Mouse (Mus musculus) liver, embryonic 13.5 days (tissue): Measurements from ENCODE around the gene Tmem202. TPM values are rescaled to one million over a fixed set of nuclear protein-coding genes. Genes with fewer than 3 reads are reported as not detected.

Experiments
- ATAC-seq: fragments of 200-750 bp; cut with Nextera tagmentation; 2 replicates; pipeline ENCODE4 v1.8.0; 2017; ENCODE audit warnings: low read depth, mild to moderate bottlenecking, moderate number of reproducible peaks, moderate library complexity
- DNase-seq: peaks from one replicate; pipeline ENCODE4 v3.0.0; 2022
- H3K27ac ChIP-seq: fragments of 300-500 bp; sonication (generic); 2 replicates; pipeline ENCODE4 v1.5.1; 2015; ENCODE audit warnings: moderate library complexity, mild to moderate bottlenecking, inconsistent platforms
- H3K27me3 ChIP-seq: fragments of 300-500 bp; sonication (generic); 2 replicates; pipeline ENCODE4 v1.6.1; 2015; ENCODE audit warnings: mild to moderate bottlenecking, inconsistent platforms
- H3K36me3 ChIP-seq: fragments of 300-500 bp; sonication (generic); 2 replicates; pipeline ENCODE4 v1.6.1; 2015; ENCODE audit warnings: mild to moderate bottlenecking, inconsistent platforms
- H3K4me1 ChIP-seq: fragments of 300-500 bp; sonication (generic); replicated peaks from 2 replicates; pipeline ENCODE4 v1.6.1; 2015; ENCODE audit warnings: inconsistent platforms
- H3K4me2 ChIP-seq: fragments of 300-500 bp; sonication (generic); 2 replicates; pipeline ENCODE4 v1.6.1; 2015; ENCODE audit warnings: inconsistent platforms, mild to moderate bottlenecking, moderate library complexity
- H3K4me3 ChIP-seq: fragments of 300-500 bp; sonication (generic); replicated peaks from 2 replicates; pipeline ENCODE4 v1.5.1; 2015; ENCODE audit warnings: mild to moderate bottlenecking, inconsistent platforms
- H3K9ac ChIP-seq: fragments of 300-500 bp; sonication (generic); 2 replicates; pipeline ENCODE4 v1.6.1; 2015; ENCODE audit warnings: mild to moderate bottlenecking, inconsistent platforms
- H3K9me3 ChIP-seq: fragments of 300-500 bp; sonication (generic); replicated peaks from 2 replicates; pipeline ENCODE4 v1.6.1; 2016; ENCODE audit warnings: inconsistent platforms
- WGBS: fragments of 180-500 bp; shearing (Covaris S2); methylation state at CpG from one replicate; pipeline ENCODE4 v1.1.7; 2015; ENCODE audit not compliant: insufficient replicate concordance; 5-methylcytosine and 5-hydroxymethylcytosine counted together
- polyA plus RNA-seq: library from polyadenylated mRNA; unstranded; fragments of >200 nt; fragmentation: Nextera tagmentation; extraction: Ambion mirVana; gene quantifications from 2 replicates; pipeline ENCODE4 v1.2.1, GENCODE M21; 2015

Gene Tmem202
- polyA plus RNA-seq, 1 experiment from 2014 or later: not detected

DNA sequence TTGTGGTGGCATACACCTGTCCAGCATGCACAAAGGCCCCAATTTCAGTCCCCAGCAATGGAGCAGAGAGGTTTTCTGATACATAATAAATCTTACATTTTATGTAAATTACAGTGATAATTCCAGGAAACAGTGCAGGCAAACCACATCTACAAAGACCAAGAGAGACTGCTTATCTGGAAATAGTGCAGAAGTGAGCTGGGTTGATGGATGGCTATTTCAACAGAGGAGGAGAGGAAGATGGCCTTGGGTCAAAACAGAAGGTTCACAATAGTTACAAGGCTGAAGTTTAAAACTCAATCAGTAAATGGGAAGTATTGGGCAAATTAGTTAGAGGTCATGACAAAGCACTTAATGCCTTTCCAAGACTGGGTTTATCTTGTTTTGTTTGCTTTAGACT lies 52.3 kb downstream of the Tmem202 start:
- Histone ChIP-seq H3K4me1 (peaks cover 25% of the 10 kb centered on the region), H3K4me2 (peak overlapping the region; percentile 83), H3K4me3 (peak overlapping the region; percentile 99), H3K36me3 (no peaks in the 10 kb centered on the region), H3K9me3 (no peaks in the 10 kb centered on the region), H3K27ac (peak overlapping the region; percentile 99), H3K27me3 (no peaks in the 10 kb centered on the region), H3K9ac (peak overlapping the region; percentile 97)
- DNase-seq (no peak), ATAC-seq (no peak)

DNA sequence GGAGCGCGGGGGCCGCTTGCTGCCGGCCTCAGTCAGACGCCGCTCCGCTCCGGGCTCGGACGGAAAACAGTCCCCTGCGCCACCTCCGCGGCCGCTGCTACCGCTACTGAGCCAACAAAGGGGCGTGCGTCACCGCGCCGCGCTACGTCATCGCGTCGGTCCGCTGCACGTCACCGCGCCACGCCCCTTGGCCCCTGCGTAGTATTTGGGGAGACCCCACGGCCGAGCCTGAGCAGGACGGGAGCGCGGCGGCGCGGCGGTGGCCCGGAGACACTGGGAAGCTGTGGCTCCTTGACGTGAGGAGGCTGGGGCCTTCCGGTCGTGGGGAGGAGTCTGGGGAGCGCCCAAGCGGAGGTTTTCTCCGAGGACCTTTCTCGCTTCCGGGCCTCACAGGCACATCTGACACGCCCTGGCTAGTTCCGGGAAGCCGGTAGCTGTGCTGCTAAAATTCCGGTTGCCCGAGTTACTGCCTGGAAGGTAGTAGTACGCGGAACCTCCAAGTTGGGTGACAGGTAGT lies 53.0 kb downstream of the Tmem202 start, which contains the start of gene Arih1:
Arih1 (minus strand) TSS at position 70 of the 517 bp plus-strand sequence.
- ATAC-seq (peak; percentile 94), DNase-seq (peak; percentile 98)
- peak within 1 kb of the TSS; percentile 99 for H3K27ac ChIP-seq
- H3K9ac ChIP-seq: peak within 1 kb of the TSS; percentile 97
- H3K9me3 ChIP-seq: no peaks in the 10 kb centered on the region
- H3K4me3 ChIP-seq: peak within 1 kb of the TSS; percentile 99
- H3K36me3 ChIP-seq: no peaks in the 10 kb centered on the region
- H3K4me2 ChIP-seq: peak within 1 kb of the TSS; percentile 83
- H3K4me1 ChIP-seq: peaks cover 32% of the 10 kb centered on the region
- no peaks in the 10 kb centered on the region for H3K27me3 ChIP-seq
- WGBS: under 1% methylated on average over 55 of the region's 56 CpGs

DNA sequence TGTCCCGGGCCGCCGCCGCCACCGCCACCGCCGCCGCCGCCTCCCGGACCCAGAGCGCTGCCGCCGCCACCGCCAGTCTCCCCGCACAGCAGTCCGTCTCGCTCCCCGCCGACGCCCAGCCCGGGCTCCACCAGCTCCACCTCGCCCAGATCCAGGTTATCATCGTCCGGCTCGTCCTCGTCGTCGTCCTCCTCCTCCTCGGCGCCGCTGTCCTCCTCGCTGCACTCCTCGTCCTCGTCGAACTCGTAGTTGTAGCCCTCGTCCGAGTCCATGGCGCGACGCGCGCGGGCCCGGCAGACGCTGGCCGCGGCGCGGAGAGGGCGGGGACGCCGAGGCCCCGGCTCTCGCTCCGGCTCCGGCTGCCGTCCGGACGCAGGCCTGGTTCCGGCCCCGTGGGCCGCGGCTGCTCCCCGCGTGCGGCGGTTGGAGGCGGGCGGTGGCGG lies 53.5 kb downstream of the Tmem202 start:
- under 1% methylated on average over 64 of the region's 71 CpGs for WGBS
- Histone ChIP-seq H3K27me3 (no peaks in the 10 kb centered on the region), H3K27ac (peak overlapping the region; percentile 99), H3K4me2 (peak overlapping the region; percentile 83), H3K4me3 (peak overlapping the region; percentile 99), H3K9me3 (no peaks in the 10 kb centered on the region), H3K9ac (peak overlapping the region; percentile 97), H3K4me1 (peaks cover 32% of the 10 kb centered on the region), H3K36me3 (no peaks in the 10 kb centered on the region)
- peak; percentile 70 for ATAC-seq
- no peak for DNase-seq

DNA sequence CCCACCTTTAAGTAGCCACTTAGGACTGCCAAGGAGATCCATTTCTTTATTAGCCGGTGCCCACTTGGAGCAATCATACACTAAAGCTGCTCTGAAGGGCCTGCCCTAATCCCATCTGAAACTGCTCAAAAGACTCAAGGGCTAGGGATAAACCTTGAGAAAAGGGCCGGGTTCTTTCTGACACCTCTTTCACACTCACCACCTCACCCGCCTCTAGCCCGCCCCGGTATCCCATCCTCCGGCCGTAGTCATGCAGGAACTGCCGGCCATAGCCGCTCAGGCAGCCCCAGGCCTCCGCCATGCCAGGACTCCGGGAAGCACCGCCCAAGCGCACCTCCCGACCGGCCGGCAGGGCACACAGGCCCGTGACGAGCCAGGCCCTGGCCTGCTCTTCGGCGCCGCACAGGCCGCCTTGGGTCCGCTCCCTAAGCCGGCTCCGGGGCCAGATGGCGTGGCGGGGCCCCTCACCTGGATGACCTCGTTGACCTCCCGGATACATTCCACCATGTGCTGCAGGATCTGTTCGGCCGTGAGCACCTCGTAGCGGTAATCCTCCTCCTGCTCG lies 54.1 kb downstream of the Tmem202 start:
- peak; percentile 71 for DNase-seq
- H3K4me2 ChIP-seq: peak overlapping the region; percentile 83
- H3K9ac ChIP-seq: peak overlapping the region; percentile 97
- H3K9me3 ChIP-seq: no peaks in the 10 kb centered on the region
- ATAC-seq: peak; percentile 57
- H3K4me3 ChIP-seq: peak overlapping the region; percentile 99
- H3K27me3 ChIP-seq: no peaks in the 10 kb centered on the region
- WGBS: under 1% methylated on average over 34 of the region's 34 CpGs
- H3K4me1 ChIP-seq: peaks cover 32% of the 10 kb centered on the region
- H3K27ac ChIP-seq: peak overlapping the region; percentile 99
- H3K36me3 ChIP-seq: no peaks in the 10 kb centered on the region

DNA sequence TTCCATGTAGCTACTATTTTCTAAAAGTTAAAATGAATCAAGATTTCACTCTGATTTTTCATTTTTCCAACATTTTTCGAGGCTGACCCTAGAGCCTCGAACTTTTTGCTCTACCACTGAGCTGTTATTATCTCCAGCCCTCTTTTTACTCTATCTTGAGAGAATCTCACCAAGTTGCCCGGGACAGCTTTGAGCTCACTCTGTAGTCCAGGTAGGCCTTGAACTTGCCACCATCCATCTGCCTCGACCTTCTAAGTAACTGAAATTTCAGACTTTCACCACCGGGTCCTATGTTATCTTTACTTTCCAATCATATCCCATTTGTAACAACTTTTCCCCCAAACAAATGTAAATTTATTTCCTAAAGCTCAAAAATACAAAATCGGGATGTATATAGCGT lies 54.9 kb downstream of the Tmem202 start:
- H3K9ac ChIP-seq: peak overlapping the region; percentile 97
- no peak for ATAC-seq
- no peaks in the 10 kb centered on the region for H3K27me3 ChIP-seq
- H3K27ac ChIP-seq: peak overlapping the region; percentile 99
- no peaks in the 10 kb centered on the region for H3K9me3 ChIP-seq
- H3K4me2 ChIP-seq: peak overlapping the region; percentile 83
- peaks cover 35% of the 10 kb centered on the region for H3K4me1 ChIP-seq
- DNase-seq: no peak
- H3K36me3 ChIP-seq: no peaks in the 10 kb centered on the region
- peak overlapping the region; percentile 99 for H3K4me3 ChIP-seq
- WGBS: 5% methylated on average over 7 of the region's 7 CpGs

DNA sequence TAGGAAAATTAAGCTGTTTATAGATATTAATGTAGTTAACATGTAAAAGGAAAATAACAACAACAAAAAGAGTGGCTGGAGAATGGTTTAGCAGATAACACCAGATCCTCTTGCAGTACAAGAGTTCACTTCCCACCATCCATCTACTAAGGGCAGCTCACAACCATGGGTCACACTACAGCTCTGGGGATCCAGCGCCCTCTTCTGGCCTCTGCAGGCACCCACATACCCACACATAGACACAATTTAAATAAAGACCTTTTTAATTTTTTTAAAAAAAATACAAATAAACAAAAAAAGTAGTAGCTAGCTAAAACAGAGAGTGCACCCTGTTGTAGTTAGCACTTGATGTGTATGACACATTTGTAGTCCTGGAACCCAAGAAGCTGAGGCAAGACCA lies 57.2 kb downstream of the Tmem202 start:
- Histone ChIP-seq H3K9ac (peak overlapping the region; percentile 6; the same call in 1 of the 2 replicates), H3K4me3 (no peak overlapping the region), H3K27ac (no peak overlapping the region), H3K36me3 (no peaks in the 10 kb centered on the region), H3K4me1 (peaks cover 39% of the 10 kb centered on the region), H3K9me3 (no peaks in the 10 kb centered on the region), H3K4me2 (no peak overlapping the region), H3K27me3 (no peaks in the 10 kb centered on the region)
- 0% methylated on average over 1 of the region's 1 CpGs for WGBS
- no peak for ATAC-seq
- peak; percentile 34 for DNase-seq

GRCm38 (mm10) chr9:59476617-59477016 lies 63.0 kb downstream of the Tmem202 start:
- Histone ChIP-seq H3K9ac (no peak overlapping the region), H3K27ac (no peak overlapping the region), H3K36me3 (peaks cover 26% of the 10 kb centered on the region), H3K4me2 (no peak overlapping the region), H3K9me3 (no peaks in the 10 kb centered on the region), H3K4me3 (no peak overlapping the region), H3K27me3 (no peaks in the 10 kb centered on the region), H3K4me1 (peaks cover 29% of the 10 kb centered on the region)
- DNase-seq: no peak
- ATAC-seq: no peak
- WGBS: 92% methylated on average over 2 of the region's 2 CpGs

- Histone ChIP-seq H3K4me2 (no peak overlapping the region), H3K27ac (no peak overlapping the region), H3K9ac (no peak overlapping the region), H3K4me3 (no peak overlapping the region), H3K27me3 (no peaks in the 10 kb centered on the region), H3K4me1 (peaks cover 34% of the 10 kb centered on the region), H3K36me3 (peaks cover 30% of the 10 kb centered on the region), H3K9me3 (no peaks in the 10 kb centered on the region)
- ATAC-seq (no peak), DNase-seq (no peak)
- WGBS: 48% methylated on average over 1 of the region's 1 CpGs
Measured at GRCm38 (mm10) chr9:59474838-59475237, 64.8 kb downstream of the Tmem202 start.

GRCm38 (mm10) chr9:59473171-59473570 lies 66.5 kb downstream of the Tmem202 start:
- Histone ChIP-seq H3K9me3 (no peaks in the 10 kb centered on the region), H3K4me3 (no peak overlapping the region), H3K4me2 (no peak overlapping the region), H3K27me3 (no peaks in the 10 kb centered on the region), H3K27ac (no peak overlapping the region), H3K36me3 (peaks cover 30% of the 10 kb centered on the region), H3K4me1 (peaks cover 32% of the 10 kb centered on the region), H3K9ac (no peak overlapping the region)
- DNase-seq: no peak
- no peak for ATAC-seq
- WGBS: 72% methylated on average over 2 of the region's 2 CpGs

DNA sequence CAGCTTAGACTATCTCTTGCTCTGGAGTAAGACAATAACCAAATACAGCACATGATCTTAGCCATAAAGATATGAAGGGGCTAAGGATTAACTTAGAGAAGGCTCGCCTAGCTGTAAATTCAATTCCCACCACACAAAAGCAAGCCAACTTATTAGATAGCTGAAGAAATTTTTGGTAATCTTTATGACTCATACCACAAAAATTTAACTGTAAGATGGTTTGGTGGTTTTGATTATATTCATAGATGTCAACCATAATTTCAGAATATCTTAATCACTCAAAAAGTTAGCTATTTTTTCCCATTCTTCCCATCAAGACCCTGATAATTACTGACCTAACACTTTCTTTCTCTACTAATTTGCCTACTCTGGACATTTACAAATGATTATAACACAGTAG lies 70.2 kb downstream of the Tmem202 start:
- no peaks in the 10 kb centered on the region for H3K9me3 ChIP-seq
- 71% methylated on average over 1 of the region's 1 CpGs for WGBS
- H3K9ac ChIP-seq: no peak overlapping the region
- H3K36me3 ChIP-seq: peaks cover 21% of the 10 kb centered on the region
- no peak overlapping the region for H3K4me3 ChIP-seq
- no peak overlapping the region for H3K27ac ChIP-seq
- H3K27me3 ChIP-seq: no peaks in the 10 kb centered on the region
- DNase-seq (no peak), ATAC-seq (no peak)
- no peak overlapping the region for H3K4me2 ChIP-seq
- peaks cover 15% of the 10 kb centered on the region for H3K4me1 ChIP-seq
